Mouse (Mus musculus): Measurements from ENCODE around the gene Cdpf1.

GRCm38 (mm10) chr15:85788633-85789032, 22.9 kb downstream of the Cdpf1 start:
- TF ChIP-seq POLR2A (IDR thresholded peaks at IDR 0.05; ENCODE audit: borderline replicate concordance, control insufficient read depth, low read depth, low read length) (no peak), CTCF (IDR thresholded peaks at IDR 0.05; ENCODE audit: control insufficient read depth, insufficient read depth, low read length) (no peak)

Data from bone marrow, adult 2 months (tissue).